Mouse (Mus musculus) stomach, postnatal 0 days (tissue): ENCODE data around the gene Bcor.

Experiments used
- CTCF ChIP-seq: IDR thresholded peaks from 2 replicates; pipeline ENCODE4 v1.5.1; 2016; ENCODE audit warnings: antibody characterized with exemption, low read depth, mild to moderate bottlenecking, moderate library complexity
- EP300 ChIP-seq: optimal IDR thresholded peaks from 2 replicates; pipeline ENCODE3; 2016; ENCODE audit warnings: antibody characterized with exemption

- TF ChIP-seq CTCF (no peak), EP300 (no peak)
Measured at GRCm38 (mm10) chrX:12057210-12057609, 102.9 kb downstream of the Bcor start.
